Mouse (Mus musculus) CD4-positive, CD25-positive, alpha-beta regulatory T cell, adult 2 months (primary cell): ENCODE data around the gene Msto1.
"Not testable (repeated sequence)": the region's sequence is repeated elsewhere in the genome, so short reads cannot be mapped to it uniquely, and the experiment has no call there.

Experiments used
- DNase-seq: peaks from one replicate; pipeline ENCODE4 v3.0.0-alpha.2; 2012; ENCODE audit warnings: low read depth, low spot score

The Msto1 gene

GRCm38 (mm10) chr3:88905209-88905608, 8.6 kb downstream of the Msto1 start:
- DNase-seq, result no peak

- no peak for DNase-seq
Observed at GRCm38 (mm10) chr3:88904803-88905202, 9.0 kb downstream of the Msto1 start.

DNA sequence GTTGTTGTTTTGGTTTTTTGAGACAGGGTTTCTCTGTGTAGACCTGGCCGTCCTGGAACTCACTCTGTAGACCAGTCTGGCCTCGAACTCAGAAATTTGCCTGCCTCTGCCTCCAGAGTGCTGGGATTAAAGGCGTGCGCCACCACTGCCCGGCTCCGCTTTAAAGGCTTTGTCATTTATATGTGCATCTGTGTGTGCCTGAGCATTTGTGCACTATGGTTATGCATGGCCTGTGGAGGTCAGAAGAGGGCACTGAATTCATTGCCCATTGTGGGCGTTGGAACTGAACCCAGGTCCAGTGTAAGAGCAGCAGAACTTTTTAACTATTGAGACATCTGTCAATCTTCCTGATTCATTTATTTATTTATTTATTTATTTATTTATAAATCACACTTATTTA, 20.8 kb downstream of the Msto1 start:
- not testable (repeated sequence) for DNase-seq

GRCm38 (mm10) chr3:88882536-88882935, 31.3 kb downstream of the Msto1 start:
- not testable (repeated sequence) for DNase-seq

DNA sequence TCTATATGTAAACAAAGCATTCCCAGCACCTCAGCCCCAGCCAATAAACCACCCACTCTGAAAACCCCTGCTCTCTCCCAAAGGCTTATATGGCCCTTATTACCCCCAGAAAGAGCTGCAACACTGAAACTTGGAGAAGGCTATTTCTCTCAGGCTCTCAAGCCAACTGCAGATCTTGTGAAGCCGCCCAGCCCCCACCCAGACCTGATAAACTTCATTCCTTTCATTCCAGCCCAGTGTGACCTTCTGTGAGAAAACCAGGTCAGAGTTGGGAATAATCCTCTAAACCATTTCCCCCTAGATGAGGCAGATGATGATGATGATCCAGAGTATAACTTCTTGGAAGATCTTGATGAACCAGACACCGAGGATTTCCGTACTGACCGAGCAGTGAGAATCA, 45.4 kb downstream of the Msto1 start:
- DNase-seq, result not testable (repeated sequence)

DNA sequence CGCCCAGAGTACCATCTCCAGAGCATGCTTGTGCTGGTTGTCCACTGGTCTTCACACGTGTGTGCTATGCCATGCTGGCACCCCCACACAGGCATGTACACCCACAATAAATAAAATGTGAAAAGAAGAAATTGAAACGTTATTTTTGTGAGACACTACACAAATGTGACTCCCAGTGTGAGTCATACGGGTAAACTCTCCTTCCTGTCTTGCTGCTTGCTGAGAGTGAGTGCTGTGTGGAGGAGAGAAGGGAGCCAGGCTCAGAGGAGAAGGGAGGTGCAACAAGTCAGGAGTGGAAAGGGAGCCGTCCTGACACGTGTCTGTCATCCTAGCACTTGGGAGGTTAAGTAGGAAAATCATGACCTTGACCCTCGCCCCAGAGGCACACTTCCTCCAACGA, 46.6 kb downstream of the Msto1 start:
- DNase-seq, result not testable (repeated sequence)

DNA sequence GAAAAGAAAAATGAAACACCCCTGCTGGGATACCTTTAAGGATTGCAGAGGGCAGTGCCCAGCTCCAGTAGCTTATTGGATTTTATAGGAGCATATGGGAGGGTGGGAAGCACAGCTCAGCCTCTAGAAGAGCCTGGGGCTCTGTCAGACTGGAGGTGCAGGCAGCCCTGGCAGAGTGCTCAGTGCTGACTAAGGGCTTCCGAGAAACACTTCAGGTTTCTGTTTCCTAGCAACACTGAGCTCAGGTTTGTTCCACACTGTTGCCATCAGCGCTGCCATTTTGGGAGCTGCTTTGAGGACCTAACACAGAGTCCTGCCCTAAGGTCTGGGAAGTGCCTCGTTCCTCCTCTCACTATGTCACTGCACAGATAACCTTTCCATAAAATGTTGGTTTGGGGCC, 47.1 kb downstream of the Msto1 start:
- DNase-seq, result not testable (repeated sequence)

GRCm38 (mm10) chr3:88862129-88862528, 51.7 kb downstream of the Msto1 start:
- no peak for DNase-seq

DNA sequence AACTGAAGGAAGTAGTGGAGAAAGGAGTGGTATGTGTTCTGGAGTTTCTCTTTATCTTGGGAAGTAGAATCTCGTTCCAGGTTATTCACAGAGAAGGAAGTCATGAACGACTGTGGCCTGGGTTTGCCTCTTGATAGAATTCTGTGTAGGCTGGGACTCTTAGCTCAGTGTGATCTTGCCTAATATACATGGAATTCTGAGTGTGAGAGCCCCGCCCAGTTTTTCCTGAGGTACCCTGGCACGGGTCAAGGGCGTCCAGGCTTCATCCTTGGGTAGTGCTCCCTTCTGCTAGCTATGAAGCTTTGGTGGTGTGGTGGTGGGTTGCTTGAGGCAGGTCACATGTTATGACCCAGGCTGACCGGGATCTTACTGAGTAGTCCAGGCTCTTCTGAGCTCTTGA, 58.0 kb downstream of the Msto1 start:
- DNase-seq, result no peak
